Mouse (Mus musculus): Measurements from ENCODE around the gene Acsl5. TPM values are rescaled to one million over a fixed set of nuclear protein-coding genes. Genes with fewer than 3 reads are reported as not detected.

Acsl5 gene
- 21.8 and 39.3 TPM in 2 replicates for polyA plus RNA-seq (2015; fragmentation: Nextera tagmentation; extraction: Ambion mirVana)

DNA sequence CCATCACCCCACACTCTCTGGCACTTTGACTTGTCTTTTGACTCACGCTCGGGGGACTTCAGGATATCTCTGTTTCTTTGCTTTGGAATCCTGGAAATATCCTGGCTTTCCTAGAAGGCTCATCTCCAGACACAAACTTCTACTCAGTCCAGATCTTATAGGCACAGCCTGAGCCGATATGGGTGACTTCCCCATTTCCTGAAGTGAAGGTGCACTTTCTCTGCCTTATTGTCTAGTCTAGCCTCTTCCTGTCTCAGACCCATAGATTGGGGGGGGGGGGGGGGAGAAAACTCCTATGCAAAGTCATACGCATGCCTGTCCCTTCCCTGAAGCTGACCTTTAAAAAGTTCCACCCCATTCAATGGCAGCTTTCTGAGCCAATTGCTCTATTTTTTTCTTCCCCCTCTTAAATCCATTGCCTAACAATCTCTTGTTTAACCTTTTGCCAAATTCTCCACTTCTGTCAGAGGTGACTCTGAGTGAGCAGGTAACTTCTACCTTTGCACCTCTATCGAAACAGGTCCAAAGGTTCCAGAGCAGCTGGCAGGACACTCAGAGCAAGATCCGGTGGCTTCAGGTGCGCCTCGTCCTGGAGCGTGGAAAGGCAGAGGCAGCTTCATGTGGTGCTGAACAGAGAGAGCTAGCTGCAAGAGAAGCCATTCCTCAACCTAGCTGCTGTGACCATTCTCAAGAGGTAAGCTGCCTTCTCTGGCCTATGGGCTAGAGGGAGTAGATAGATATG lies at the start of gene Acsl5:
TSS of gene Acsl5 (plus strand) at position 556 of the 742 bp plus-strand sequence.
- Histone ChIP-seq H3K4me1 (peaks cover 21% of the 10 kb centered on the region), H3K27ac (replicated peaks) (no peak within 1 kb of the TSS), H3K4me3 (replicated peaks) (no peak within 1 kb of the TSS), H3K27me3 (replicated peaks) (no peaks in the 10 kb centered on the region), H3K9ac (replicated peaks) (no peak within 1 kb of the TSS), H3K9me3 (replicated peaks) (no peaks in the 10 kb centered on the region), H3K36me3 (no peaks in the 10 kb centered on the region), H3K4me2 (no peak within 1 kb of the TSS)
- no peak for ATAC-seq (ENCODE audit: low FRiP score)
- WGBS = 95% methylated on average over 9 of the region's 9 CpGs

DNA sequence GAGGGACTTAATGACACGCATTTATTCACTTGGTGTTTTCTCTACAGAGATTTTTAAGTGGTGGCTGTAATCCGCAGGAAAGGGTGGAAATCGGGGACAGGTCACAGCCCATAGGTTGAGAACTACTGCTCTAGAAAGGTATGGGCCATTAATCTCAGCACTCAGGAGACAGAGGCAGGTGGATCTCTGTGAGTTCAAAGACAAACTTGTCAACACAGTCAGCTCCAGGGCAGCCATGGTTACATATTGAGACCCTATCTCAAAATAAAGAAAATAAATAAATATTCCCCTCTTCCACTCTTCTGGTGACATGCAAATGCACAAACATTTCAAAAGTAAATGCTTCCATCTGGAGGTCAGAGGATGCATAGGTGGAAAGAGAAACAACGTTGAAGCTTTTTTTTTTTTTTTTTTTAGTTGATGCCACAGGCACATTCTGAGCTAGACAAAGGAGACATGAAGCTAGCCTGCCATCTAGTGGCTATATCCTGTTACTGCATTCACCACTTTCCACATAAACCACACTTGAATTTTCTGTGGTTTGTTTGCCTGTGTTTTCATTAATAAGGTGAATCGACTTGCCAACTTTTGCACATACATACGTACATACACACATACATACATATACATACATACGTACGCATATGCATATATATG lies 45.1 kb upstream of the Acsl5 start:
- no peaks in the 10 kb centered on the region for H3K9me3 ChIP-seq (replicated peaks)
- 0 out of 2 replicates have a peak, but pooled peaks cover 3% of the 10 kb centered on the region for H3K27me3 ChIP-seq (replicated peaks)
- 0 out of 2 replicates have a peak, but pooled peaks have one; percentile 47 for ATAC-seq (ENCODE audit: low FRiP score)
- H3K9ac ChIP-seq (replicated peaks) = no peak overlapping the region
- WGBS = 39% methylated on average over 8 of the region's 8 CpGs
- no peak overlapping the region for H3K4me3 ChIP-seq (replicated peaks)
- H3K27ac ChIP-seq (replicated peaks) = no peak overlapping the region
- H3K4me1 ChIP-seq = no peaks in the 10 kb centered on the region
- H3K36me3 ChIP-seq = no peaks in the 10 kb centered on the region
- no peak overlapping the region for H3K4me2 ChIP-seq

DNA sequence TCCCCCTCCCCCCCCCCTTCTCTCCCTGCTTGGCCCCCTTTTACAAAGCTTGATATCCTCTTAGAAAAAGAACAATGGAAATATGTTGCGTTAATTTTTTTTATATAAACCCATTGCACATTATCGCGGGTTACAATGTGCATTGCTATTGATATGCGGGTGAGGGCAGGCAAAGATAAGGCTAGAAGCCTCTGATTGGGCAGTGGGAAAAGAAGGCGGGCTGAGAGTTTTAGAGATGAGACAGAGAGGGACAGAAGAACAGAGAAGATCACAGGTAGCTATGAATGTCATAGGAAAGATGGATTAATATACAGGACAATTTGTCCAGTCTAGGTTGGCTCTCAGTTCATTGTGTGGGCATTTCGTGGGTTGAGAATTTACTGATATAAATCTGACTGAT lies 44.5 kb upstream of the Acsl5 start:
- H3K27ac ChIP-seq (replicated peaks) = no peak overlapping the region
- H3K9me3 ChIP-seq (replicated peaks) = no peaks in the 10 kb centered on the region
- H3K4me2 ChIP-seq = no peak overlapping the region
- WGBS = 53% methylated on average over 6 of the region's 6 CpGs
- H3K9ac ChIP-seq (replicated peaks) = no peak overlapping the region
- no peaks in the 10 kb centered on the region for H3K36me3 ChIP-seq
- ATAC-seq (ENCODE audit: low FRiP score) = no peak
- no peaks in the 10 kb centered on the region for H3K4me1 ChIP-seq
- H3K4me3 ChIP-seq (replicated peaks) = no peak overlapping the region
- 0 out of 2 replicates have a peak, but pooled peaks cover 3% of the 10 kb centered on the region for H3K27me3 ChIP-seq (replicated peaks)

DNA sequence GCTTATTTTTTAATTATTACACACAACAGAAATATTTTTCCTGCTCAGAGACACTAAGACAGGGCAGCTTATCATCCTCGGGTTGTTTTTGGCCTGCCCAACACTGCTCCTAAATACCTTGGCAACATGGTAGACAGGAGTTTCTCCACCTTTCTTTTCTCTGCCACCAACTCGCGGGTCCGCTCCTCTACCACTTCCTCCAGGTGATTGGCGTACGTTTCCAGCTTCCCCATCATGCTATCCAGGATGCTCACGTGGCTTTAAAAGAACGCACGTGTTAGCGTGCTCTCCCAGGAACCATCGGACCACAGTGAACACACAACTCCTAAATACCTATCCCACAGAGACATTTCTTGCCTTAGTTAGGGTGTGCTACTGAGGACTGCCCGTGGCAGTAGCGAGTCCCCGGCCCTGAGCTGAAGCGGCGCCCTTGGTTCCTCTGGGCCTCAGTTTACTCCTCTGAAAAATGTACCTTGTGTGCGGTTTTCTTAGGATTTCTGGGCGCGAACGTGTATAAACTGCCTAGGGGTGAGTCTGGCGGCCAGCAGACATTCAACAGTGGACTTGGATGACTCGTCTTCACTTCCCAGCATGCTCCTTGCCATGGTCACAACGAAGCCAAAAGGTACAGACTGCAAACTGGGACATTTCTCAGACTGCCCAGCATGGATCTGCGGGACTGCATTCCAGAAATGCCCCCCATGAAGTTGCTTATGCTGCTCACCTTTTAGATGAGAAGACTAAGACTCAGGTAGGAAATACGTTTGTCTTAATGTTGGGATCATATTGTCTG lies 43.8 kb upstream of the Acsl5 start:
- H3K4me2 ChIP-seq = no peak overlapping the region
- WGBS = 70% methylated on average over 25 of the region's 25 CpGs
- no peak overlapping the region for H3K4me3 ChIP-seq (replicated peaks)
- 0 out of 2 replicates have a peak, but pooled peaks cover 3% of the 10 kb centered on the region for H3K27me3 ChIP-seq (replicated peaks)
- H3K9me3 ChIP-seq (replicated peaks) = no peaks in the 10 kb centered on the region
- no peaks in the 10 kb centered on the region for H3K36me3 ChIP-seq
- no peak overlapping the region for H3K27ac ChIP-seq (replicated peaks)
- H3K4me1 ChIP-seq = no peaks in the 10 kb centered on the region
- H3K9ac ChIP-seq (replicated peaks) = no peak overlapping the region
- no peak for ATAC-seq (ENCODE audit: low FRiP score)

DNA sequence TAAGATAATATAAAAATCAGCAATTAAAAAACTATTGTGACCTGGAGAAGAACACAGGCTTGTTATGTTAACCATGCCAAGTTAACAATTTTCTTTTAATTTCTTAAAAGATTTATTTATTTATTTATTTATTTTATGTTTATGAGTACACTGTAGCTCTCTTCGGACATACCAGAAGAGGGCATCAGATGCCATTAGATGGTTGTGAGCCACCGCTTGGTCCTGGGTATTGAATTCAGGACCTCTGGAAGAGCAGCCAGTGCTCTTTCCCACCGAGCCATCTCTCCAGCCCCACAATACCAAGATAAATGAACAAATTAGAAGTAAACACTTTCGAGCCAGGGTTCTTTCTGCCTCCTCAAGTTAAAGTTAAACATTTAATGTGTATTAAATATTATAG lies 43.1 kb upstream of the Acsl5 start:
- Histone ChIP-seq H3K27me3 (replicated peaks) (0 out of 2 replicates have a peak, but pooled peaks cover 3% of the 10 kb centered on the region), H3K9ac (replicated peaks) (no peak overlapping the region), H3K36me3 (no peaks in the 10 kb centered on the region), H3K4me2 (no peak overlapping the region), H3K27ac (replicated peaks) (no peak overlapping the region), H3K4me3 (replicated peaks) (no peak overlapping the region), H3K9me3 (replicated peaks) (no peaks in the 10 kb centered on the region), H3K4me1 (no peaks in the 10 kb centered on the region)
- 79% methylated on average over 4 of the region's 4 CpGs for WGBS
- no peak for ATAC-seq (ENCODE audit: low FRiP score)

DNA sequence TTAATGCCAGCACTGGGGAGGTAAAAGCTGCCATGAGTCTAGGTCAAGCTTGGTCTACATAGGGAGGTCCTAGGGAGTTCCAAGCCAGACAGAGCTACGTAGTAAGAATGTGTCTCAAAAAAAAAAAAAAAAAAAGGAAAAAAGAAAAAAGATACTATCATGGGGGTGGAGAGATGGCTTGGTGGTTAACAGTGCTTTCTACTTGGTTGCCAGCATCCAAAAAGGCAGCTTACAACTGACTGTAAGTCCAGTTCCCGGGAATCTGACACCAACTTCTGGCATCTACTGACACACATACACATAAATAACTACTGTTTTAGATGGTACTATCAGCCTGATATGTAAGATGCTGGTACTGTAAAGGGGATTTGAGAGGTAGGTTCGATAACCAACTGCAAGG lies 42.7 kb upstream of the Acsl5 start:
- 84% methylated on average over 3 of the region's 3 CpGs for WGBS
- H3K9me3 ChIP-seq (replicated peaks) = no peaks in the 10 kb centered on the region
- 0 out of 2 replicates have a peak, but pooled peaks cover 3% of the 10 kb centered on the region for H3K27me3 ChIP-seq (replicated peaks)
- no peak for ATAC-seq (ENCODE audit: low FRiP score)
- no peak overlapping the region for H3K9ac ChIP-seq (replicated peaks)
- H3K4me1 ChIP-seq = no peaks in the 10 kb centered on the region
- H3K27ac ChIP-seq (replicated peaks) = no peak overlapping the region
- no peak overlapping the region for H3K4me3 ChIP-seq (replicated peaks)
- no peak overlapping the region for H3K4me2 ChIP-seq
- H3K36me3 ChIP-seq = no peaks in the 10 kb centered on the region

DNA sequence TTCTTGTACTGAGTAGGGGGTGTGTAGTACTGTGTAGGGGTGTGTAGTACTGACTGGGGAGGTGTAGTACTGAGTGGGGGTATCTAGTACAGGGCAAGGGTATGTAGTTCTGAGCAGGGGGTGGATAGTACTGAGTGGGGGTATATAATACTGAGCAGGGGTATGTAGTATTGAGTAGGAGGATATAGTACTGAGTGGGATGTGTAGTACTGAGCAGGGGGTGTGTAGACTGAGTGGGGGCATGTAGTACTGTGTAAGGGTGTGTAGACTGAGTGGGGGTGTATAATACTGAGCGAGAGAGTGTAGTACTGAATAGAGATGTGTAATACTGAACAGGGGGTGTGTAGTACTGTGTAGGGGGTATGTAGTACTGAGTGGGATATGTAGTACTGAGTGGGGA lies 40.0 kb upstream of the Acsl5 start:
- no peaks in the 10 kb centered on the region for H3K9me3 ChIP-seq (replicated peaks)
- no peaks in the 10 kb centered on the region for H3K27me3 ChIP-seq (replicated peaks)
- no peaks in the 10 kb centered on the region for H3K36me3 ChIP-seq
- H3K9ac ChIP-seq (replicated peaks) = no peak overlapping the region
- WGBS = 94% methylated on average over 1 of the region's 1 CpGs
- no peak for ATAC-seq (ENCODE audit: low FRiP score)
- no peak overlapping the region for H3K4me3 ChIP-seq (replicated peaks)
- no peak overlapping the region for H3K27ac ChIP-seq (replicated peaks)
- no peak overlapping the region for H3K4me2 ChIP-seq
- H3K4me1 ChIP-seq = no peaks in the 10 kb centered on the region

DNA sequence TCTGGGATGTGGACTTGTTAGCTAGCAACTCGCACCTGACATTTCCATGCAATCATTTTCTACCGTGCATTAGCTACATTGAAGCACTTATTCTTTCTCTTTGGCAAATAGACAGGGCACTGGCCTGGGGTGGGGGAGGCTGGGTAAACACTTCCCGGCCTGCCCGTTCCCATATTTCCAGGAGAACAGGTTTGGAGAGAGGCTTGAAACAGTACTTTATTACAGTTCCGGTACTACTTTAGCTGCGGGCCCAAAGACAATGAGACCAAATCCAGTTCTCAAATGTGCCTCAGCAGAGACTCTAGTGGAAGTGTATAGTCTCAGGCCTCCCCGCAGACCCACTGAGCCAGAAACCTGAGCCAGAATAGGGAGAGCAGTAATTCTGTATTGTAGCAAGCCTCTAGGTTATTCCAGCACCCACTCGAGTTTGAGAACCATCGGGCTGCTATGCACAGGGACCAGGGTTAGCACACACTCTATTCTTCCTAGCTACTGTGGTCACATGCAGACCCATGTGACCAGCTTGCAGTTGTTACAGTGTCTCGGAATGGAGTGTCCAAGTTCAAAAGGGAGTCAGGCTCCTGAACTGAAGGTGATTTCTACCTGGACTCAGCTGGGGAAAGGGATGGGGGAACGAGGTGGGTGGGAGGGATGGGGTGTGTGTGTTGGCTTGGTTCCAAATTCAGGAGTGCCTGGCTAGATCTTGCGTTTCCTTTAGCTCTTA lies 38.0 kb upstream of the Acsl5 start:
- no peak overlapping the region for H3K9ac ChIP-seq (replicated peaks)
- 83% methylated on average over 12 of the region's 12 CpGs for WGBS
- no peaks in the 10 kb centered on the region for H3K9me3 ChIP-seq (replicated peaks)
- no peak overlapping the region for H3K4me2 ChIP-seq
- no peaks in the 10 kb centered on the region for H3K27me3 ChIP-seq (replicated peaks)
- ATAC-seq (ENCODE audit: low FRiP score) = no peak
- no peaks in the 10 kb centered on the region for H3K36me3 ChIP-seq
- H3K27ac ChIP-seq (replicated peaks) = no peak overlapping the region
- H3K4me3 ChIP-seq (replicated peaks) = no peak overlapping the region
- H3K4me1 ChIP-seq = peaks cover 3% of the 10 kb centered on the region

DNA sequence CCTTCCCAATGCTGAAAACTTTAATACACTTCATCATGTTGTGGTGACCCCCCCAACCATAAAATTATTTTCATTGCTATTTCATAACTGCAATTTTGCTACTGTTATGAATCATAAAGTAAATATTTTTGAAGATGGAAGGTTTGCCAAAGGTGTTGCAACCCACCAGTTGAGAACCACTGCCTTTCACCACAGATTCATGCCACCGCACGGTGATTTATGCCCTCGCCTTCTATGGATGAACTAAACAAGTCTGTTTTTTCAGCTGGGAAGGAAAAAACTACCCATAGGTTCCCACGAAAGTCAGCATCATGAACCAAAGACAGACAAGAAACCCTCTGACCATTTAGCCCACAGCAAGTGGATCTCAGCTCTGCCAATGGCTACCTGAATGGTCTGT lies 34.9 kb upstream of the Acsl5 start:
- WGBS = 91% methylated on average over 4 of the region's 4 CpGs

DNA sequence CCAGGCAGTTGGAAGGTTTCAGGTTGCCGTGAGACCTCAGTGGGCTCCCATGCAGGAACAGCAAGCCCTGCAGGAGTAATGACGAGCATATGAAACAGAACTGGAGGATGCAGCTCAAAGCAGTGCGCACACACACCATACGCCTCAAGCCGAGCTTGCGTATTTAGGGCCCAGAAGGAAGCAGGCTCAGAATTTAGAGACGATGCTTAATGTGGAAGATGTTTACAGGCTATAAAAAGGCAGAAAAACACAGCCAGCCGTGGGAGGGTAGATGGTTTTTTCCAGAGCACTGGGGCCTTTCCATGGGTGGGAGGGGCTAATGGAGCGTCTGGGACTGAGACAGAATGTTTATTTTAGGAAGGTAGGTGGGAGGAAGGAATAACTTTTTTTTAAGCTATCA lies 34.4 kb upstream of the Acsl5 start:
- Histone ChIP-seq H3K4me3 (replicated peaks) (no peak overlapping the region), H3K9ac (replicated peaks) (no peak overlapping the region), H3K9me3 (replicated peaks) (no peaks in the 10 kb centered on the region), H3K36me3 (no peaks in the 10 kb centered on the region), H3K27ac (replicated peaks) (no peak overlapping the region), H3K27me3 (replicated peaks) (no peaks in the 10 kb centered on the region), H3K4me2 (no peak overlapping the region), H3K4me1 (peaks cover 7% of the 10 kb centered on the region)
- WGBS = 77% methylated on average over 9 of the region's 9 CpGs
- ATAC-seq (ENCODE audit: low FRiP score) = no peak

More for the DNA sequence above, 34.9 kb upstream of the Acsl5 start:
- Histone ChIP-seq H3K27ac (replicated peaks) (no peak overlapping the region), H3K4me1 (peaks cover 7% of the 10 kb centered on the region), H3K4me2 (no peak overlapping the region), H3K9me3 (replicated peaks) (no peaks in the 10 kb centered on the region), H3K36me3 (no peaks in the 10 kb centered on the region), H3K4me3 (replicated peaks) (no peak overlapping the region), H3K9ac (replicated peaks) (no peak overlapping the region), H3K27me3 (replicated peaks) (no peaks in the 10 kb centered on the region)
- ATAC-seq (ENCODE audit: low FRiP score) = no peak

DNA sequence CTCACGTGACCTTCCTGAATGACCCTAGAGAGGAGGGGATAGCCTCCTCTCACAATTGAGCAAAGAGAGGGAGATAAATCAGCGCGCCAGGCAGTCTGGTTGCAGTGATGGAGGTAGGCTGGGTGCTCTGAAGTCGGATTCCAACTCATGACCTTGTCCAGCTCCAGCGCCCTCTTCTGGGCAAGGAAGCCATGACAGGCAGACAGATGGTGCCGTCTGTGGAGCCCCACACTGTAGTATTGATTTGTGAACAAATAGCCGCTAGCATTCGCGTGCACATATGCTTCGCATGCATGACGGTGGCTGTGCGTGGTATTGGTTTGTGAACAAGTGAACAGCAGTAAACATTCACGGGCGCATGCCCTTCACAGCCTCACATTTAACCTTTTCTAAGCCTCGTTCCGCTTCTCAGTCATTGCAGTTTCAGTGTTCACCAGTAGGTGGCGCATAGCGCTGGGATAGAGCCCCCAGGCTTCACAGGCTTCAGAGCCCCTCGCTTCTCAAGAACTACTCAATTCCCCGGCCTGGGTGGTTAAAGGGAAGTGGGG lies 33.5 kb upstream of the Acsl5 start:
- peaks cover 7% of the 10 kb centered on the region for H3K4me1 ChIP-seq
- peak overlapping the region; percentile 67 for H3K4me2 ChIP-seq
- peak overlapping the region; percentile 45 for H3K4me3 ChIP-seq (replicated peaks)
- H3K36me3 ChIP-seq = no peaks in the 10 kb centered on the region
- H3K27ac ChIP-seq (replicated peaks) = no peak overlapping the region; the same call in 1 of the 2 replicates
- no peaks in the 10 kb centered on the region for H3K27me3 ChIP-seq (replicated peaks)
- WGBS = 4% methylated on average over 20 of the region's 20 CpGs
- peak overlapping the region; percentile 56 for H3K9ac ChIP-seq (replicated peaks)
- peak; percentile 88 for ATAC-seq (ENCODE audit: low FRiP score)
- no peaks in the 10 kb centered on the region for H3K9me3 ChIP-seq (replicated peaks)
